Mouse (Mus musculus) neural tube, embryonic 11.5 days (tissue): ENCODE results near the gene Fntb. TPM values are rescaled to one million over a fixed set of nuclear protein-coding genes. Genes with fewer than 3 reads are reported as not detected.
"Not testable (repeated sequence)": the region's sequence is repeated elsewhere in the genome, so short reads cannot be mapped to it uniquely, and the experiment has no call there.

Experiments used
- ATAC-seq: fragments of 200-750 bp; cut with Nextera tagmentation; 2 replicates; pipeline ENCODE4 v1.8.0; 2017; ENCODE audit warnings: moderate number of reproducible peaks, mild to moderate bottlenecking, moderate TSS enrichment, moderate library complexity; ENCODE audit not compliant: insufficient read depth, low FRiP score, low TSS enrichment
- DNase-seq: peaks from one replicate; pipeline ENCODE4 v3.0.0-alpha.2; 2015; ENCODE audit warnings: low spot score
- H3K27ac ChIP-seq: fragments of 300-500 bp; sonication (generic); 2 replicates; pipeline ENCODE4 v1.5.1; 2014; ENCODE audit warnings: low read depth, mild to moderate bottlenecking, low read length
- H3K27me3 ChIP-seq: fragments of 300-500 bp; sonication (generic); 2 replicates; pipeline ENCODE4 v1.6.1; 2014; ENCODE audit warnings: mild to moderate bottlenecking, low read length, mixed read lengths; ENCODE audit not compliant: control insufficient read depth, insufficient read depth
- H3K36me3 ChIP-seq: fragments of 300-500 bp; sonication (generic); 2 replicates; pipeline ENCODE4 v1.6.1; 2014; ENCODE audit warnings: mild to moderate bottlenecking, low read length, moderate library complexity, mixed read lengths; ENCODE audit not compliant: control insufficient read depth, insufficient read depth
- H3K4me1 ChIP-seq: fragments of 300-500 bp; sonication (generic); 2 replicates; pipeline ENCODE4 v1.6.1; 2014; ENCODE audit warnings: low read length, mixed read lengths; ENCODE audit not compliant: control insufficient read depth, insufficient read depth
- H3K4me2 ChIP-seq: fragments of 300-500 bp; sonication (generic); 2 replicates; pipeline ENCODE4 v1.6.1; 2014; ENCODE audit warnings: low read depth, mild to moderate bottlenecking, moderate library complexity
- H3K4me3 ChIP-seq: fragments of 300-500 bp; sonication (generic); 2 replicates; pipeline ENCODE4 v1.5.1; 2014; ENCODE audit warnings: low read depth, low read length
- H3K9ac ChIP-seq: fragments of 300-500 bp; sonication (generic); 2 replicates; pipeline ENCODE4 v1.6.1; 2014; ENCODE audit warnings: mild to moderate bottlenecking, low read length
- H3K9me3 ChIP-seq: fragments of 300-500 bp; sonication (generic); 2 replicates; pipeline ENCODE4 v1.6.1; 2016; ENCODE audit warnings: low read length; ENCODE audit not compliant: control insufficient read depth
- WGBS: fragments of 180-500 bp; shearing (Covaris S2); extraction: QIAGEN DNeasy Blood & Tissue Kit; methylation state at CpG from one replicate; pipeline ENCODE4 v1.1.7; 2014; 5-methylcytosine and 5-hydroxymethylcytosine counted together
- polyA plus RNA-seq: library from polyadenylated mRNA; unstranded; fragments of >200 nt; fragmentation: Nextera tagmentation; extraction: Ambion mirVana; gene quantifications from 2 replicates; pipeline ENCODE4 v1.2.1, GENCODE M21; 2014

The Fntb gene
- polyA plus RNA-seq, 1 experiment from 2014 or later = 49.3 TPM

DNA sequence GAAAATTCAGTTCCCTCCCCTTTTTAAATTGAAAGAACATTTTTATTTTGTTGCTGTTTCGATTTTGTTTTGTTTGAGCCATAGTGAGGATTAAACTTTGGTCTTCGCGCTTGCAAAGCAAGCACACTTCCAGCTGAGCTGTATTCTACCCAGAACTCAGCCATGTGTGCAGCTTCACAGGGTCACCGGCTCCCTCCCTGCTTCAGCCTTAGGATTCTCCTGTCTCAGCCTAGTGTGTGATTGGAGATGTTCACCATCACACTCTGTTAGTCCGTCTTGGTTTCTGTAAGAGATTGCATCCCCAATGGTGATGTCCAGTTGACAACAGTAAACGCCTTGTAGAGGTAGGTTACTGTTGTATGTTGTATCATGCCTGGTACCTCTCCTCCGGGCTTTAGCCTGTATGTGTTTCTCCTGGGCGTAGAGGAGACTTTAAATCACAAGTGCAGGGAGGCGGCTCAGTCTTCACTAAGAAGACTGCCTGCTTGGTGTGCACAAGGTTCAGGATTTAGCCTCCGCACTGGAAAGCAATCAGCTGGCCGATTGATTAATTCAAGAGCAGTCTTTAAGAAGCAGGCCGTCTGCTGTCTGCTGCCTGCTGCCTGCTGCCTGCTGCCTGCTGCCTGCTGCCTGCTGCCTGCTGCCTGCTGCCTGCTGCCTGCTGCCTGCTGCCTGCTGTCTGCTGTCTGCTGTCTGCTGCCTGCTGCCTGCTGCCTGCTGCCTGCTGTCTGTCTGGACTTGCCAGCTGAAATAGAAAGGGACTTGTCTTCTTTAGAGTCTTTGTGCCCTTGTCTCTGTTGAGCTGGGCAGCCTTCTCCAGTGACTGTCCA, 15.5 kb downstream of the Fntb start:
- H3K9me3 ChIP-seq = no peaks in the 10 kb centered on the region
- no peak overlapping the region for H3K9ac ChIP-seq
- no peak for DNase-seq
- no peaks in the 10 kb centered on the region for H3K36me3 ChIP-seq
- H3K4me3 ChIP-seq = no peak overlapping the region
- ATAC-seq = no peak
- no peak overlapping the region for H3K4me2 ChIP-seq
- H3K27ac ChIP-seq = no peak overlapping the region
- 76% methylated on average over 12 of the region's 12 CpGs for whole genome bisulfite sequencing
- H3K4me1 ChIP-seq = no peaks in the 10 kb centered on the region
- H3K27me3 ChIP-seq = no peaks in the 10 kb centered on the region

DNA sequence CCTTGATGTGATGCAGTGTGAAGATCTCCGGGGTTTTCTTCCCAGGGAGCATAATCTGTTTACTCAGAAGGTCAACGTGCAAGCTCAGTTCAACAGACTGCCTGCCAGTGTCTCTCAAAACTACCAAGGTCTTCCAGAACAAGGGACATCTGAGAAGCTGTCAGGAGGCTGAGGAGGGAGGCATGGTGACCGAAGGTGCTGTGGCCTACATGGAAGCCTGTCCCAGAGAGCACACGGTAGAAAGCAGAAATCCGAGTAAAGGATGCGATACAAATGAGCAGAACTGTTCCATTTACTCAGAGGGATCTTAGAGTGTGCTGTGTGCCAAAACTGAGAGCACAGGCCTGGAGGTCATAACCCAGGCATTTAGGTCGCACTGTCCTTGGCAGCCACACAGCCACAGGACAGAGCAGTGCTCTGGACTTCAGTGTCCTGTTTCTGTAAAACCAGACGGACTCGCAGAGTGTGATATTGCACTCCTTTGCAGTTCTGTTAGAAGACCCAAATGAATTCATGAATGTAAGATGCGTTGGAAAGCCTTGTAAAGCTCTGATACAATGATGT, 18.7 kb downstream of the Fntb start:
- Histone ChIP-seq H3K9ac (no peak overlapping the region), H3K9me3 (no peaks in the 10 kb centered on the region), H3K4me1 (no peaks in the 10 kb centered on the region), H3K36me3 (no peaks in the 10 kb centered on the region), H3K27me3 (no peaks in the 10 kb centered on the region), H3K4me2 (no peak overlapping the region), H3K27ac (no peak overlapping the region), H3K4me3 (no peak overlapping the region)
- 74% methylated on average over 10 of the region's 10 CpGs for WGBS
- no peak for DNase-seq
- no peak for ATAC-seq

DNA sequence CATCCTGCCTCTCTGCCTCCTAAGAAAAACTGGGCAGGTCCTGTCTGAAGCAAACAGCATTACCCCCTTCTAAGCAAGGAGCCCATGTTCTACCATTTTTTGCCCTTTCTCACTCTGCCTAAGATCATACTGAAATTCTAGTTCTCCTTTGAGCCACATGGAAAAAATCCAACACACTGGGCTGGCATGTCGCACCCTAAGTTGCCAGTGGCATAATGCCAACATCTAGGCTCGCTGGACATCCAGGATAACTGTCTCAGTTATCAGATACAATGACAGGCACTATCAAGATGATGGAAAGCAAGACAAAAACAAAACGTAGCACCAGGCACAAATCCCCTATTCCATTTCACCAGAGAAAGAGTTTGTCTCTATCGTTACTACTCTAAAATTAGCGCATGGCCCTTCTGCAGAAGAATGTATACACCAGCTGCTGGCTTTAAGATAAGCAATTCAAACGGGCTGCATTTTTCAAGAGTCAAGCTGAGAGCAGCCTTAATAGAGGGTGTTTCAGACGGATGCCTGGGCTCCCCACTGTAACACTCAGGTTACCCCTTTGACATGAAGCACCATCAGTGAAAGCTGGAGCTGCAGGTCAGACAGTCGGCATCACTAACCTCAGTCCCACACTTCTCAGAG, 25.2 kb downstream of the Fntb start:
- H3K27ac ChIP-seq = no peak overlapping the region
- H3K9me3 ChIP-seq = no peaks in the 10 kb centered on the region
- no peaks in the 10 kb centered on the region for H3K36me3 ChIP-seq
- WGBS = 80% methylated on average over 8 of the region's 8 CpGs
- DNase-seq (no peak), ATAC-seq (no peak)
- no peaks in the 10 kb centered on the region for H3K4me1 ChIP-seq
- H3K4me3 ChIP-seq = no peak overlapping the region
- H3K9ac ChIP-seq = no peak overlapping the region
- no peak overlapping the region for H3K4me2 ChIP-seq
- no peaks in the 10 kb centered on the region for H3K27me3 ChIP-seq

DNA sequence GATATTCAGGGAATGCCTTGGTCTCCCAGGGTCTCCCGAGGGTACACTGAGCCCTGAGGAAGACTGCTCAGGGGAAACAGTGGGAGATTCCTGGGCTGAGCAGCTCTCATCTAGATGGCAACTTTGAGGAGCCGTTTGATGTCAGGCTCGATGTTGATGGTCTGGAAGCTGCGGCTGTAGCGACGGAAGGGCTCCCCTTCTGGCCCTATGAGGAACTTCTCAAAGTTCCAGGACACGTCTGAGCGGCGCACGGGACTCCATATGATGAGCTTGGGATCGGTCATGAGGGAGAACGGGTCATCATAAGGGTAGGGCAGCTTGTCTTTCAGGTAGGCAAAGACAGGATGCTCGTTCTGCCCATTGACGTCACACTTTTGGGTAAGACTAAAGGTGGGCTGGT, 27.2 kb downstream of the Fntb start:
- not testable (repeated sequence) for ATAC-seq, H3K36me3 ChIP-seq, H3K4me2 ChIP-seq, DNase-seq, H3K27ac ChIP-seq, H3K9me3 ChIP-seq, H3K4me3 ChIP-seq, H3K9ac ChIP-seq, H3K4me1 ChIP-seq, H3K27me3 ChIP-seq
- 51% methylated on average over 14 of the region's 14 CpGs for WGBS

DNA sequence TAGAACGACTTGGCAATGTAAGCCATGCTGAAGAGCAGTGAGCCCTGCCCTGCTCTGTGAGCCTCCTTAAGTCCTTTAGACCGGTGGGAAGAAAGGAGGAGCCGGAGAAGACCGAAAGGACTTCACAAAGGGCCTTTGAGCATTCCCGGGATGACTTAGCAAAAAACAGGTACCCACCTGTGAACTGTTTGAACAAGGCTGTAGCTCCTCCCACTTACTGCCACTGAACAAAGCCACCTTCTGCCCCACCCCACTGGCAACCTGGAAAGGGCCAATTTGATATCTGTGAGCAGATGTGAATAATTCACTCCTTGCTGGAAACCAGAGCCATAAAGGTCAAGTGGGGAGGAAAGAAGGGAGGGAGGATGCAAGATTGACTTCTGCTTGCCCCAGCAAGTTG, 30.0 kb downstream of the Fntb start, which contains the start of gene Gpx2:
Gpx2 (minus strand) TSS at position 205 of the 400 bp plus-strand sequence.
- Histone ChIP-seq H3K27me3 (no peaks in the 10 kb centered on the region), H3K4me3 (no peak within 1 kb of the TSS), H3K27ac (no peak within 1 kb of the TSS), H3K9me3 (no peaks in the 10 kb centered on the region), H3K9ac (no peak within 1 kb of the TSS), H3K4me2 (no peak within 1 kb of the TSS), H3K4me1 (no peaks in the 10 kb centered on the region), H3K36me3 (no peaks in the 10 kb centered on the region)
- ATAC-seq (no peak), DNase-seq (no peak)
- 73% methylated on average over 5 of the region's 5 CpGs for WGBS

DNA sequence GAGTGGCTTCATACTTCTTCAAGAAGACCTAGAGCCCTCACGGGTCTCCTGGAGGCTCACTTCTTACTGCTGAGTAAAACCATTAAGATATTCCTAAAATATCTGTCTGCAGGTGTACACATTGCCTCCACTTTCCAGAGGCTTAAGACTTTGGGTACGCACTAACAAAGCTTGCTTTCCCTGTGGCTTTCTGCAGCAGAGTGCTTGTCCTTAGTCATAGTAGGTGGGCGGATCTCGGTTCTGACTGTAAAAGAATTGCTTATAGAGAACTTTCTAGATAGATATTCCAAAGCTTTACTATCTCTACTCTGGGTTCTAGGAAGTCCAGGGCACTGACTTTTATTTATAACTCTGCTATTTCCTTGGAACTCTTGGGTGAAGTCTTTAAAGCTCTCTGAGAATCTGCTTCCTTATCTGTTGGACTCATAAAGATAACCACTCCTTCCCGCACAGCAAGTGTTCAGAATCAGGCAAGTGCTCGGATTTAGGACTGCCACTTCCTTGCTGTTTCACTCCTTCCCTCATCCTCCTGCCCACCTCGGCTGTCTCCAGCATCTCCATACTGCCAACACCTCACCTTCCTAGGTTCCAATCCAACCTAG, 31.6 kb downstream of the Fntb start:
- Histone ChIP-seq H3K9ac (no peak overlapping the region), H3K27me3 (no peaks in the 10 kb centered on the region), H3K9me3 (no peaks in the 10 kb centered on the region), H3K36me3 (no peaks in the 10 kb centered on the region), H3K4me2 (no peak overlapping the region), H3K4me1 (no peaks in the 10 kb centered on the region), H3K27ac (no peak overlapping the region), H3K4me3 (no peak overlapping the region)
- ATAC-seq (no peak), DNase-seq (no peak)
- WGBS = 90% methylated on average over 7 of the region's 7 CpGs

DNA sequence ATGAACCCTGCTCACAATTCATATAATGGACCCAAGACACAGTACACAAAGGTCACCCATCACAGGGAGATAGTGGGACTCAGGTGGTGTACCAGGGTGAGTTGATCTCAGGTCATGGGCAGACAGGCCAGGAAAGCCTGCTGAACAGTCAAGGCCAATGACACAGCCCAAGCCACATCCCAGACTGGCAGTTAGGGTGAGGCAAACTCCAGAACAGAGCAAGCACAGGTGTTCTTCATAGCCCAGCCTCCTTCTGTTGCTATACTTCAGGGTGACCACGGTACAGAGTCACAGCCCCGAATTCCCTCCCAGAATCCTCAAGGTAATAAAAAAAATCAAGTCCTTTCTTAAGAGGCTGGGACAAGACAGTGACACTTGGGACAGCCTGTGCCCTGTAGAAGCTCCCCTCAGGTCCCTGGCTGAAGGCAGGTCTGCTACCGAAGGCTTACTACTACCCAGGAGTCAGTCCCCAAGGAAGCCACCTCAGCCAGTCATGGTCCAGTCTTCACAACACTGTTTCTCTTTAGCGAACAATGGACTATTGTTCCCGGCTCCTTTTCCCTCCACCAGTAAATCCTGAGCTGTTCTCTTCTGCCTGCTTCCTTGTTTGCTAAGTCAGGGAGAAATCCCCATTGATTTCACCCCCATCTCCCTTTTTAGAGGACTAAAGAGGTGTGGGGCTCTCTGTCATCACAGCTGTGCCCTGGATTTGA, 32.8 kb downstream of the Fntb start:
- no peak overlapping the region for H3K4me3 ChIP-seq
- ATAC-seq (no peak), DNase-seq (no peak)
- no peak overlapping the region for H3K27ac ChIP-seq
- H3K9me3 ChIP-seq = no peaks in the 10 kb centered on the region
- 67% methylated on average over 5 of the region's 5 CpGs for WGBS
- H3K36me3 ChIP-seq = no peaks in the 10 kb centered on the region
- no peak overlapping the region for H3K9ac ChIP-seq
- H3K27me3 ChIP-seq = no peaks in the 10 kb centered on the region
- H3K4me1 ChIP-seq = no peaks in the 10 kb centered on the region
- H3K4me2 ChIP-seq = no peak overlapping the region

DNA sequence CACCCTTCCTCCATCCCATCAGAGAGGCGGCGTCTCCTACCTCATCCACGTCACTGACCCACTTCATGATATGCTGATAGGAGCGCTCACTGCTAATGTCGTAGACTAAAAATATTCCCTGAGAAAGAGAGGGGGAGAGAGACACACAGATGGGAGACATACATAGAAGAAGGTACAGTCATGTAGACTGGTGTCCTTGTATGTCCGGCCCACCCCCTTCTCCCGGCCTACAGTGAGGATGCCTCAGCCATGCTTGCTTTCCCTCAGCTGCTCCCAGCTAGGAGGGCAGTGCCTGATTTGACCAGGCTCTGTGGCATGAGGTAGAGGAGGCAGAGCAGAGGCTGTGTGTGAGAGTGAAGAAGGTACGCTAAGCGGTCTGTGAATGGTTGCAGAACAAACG, 37.6 kb downstream of the Fntb start:
- Histone ChIP-seq H3K4me2 (no peak overlapping the region), H3K27me3 (no peaks in the 10 kb centered on the region), H3K4me3 (no peak overlapping the region), H3K4me1 (no peaks in the 10 kb centered on the region), H3K36me3 (no peaks in the 10 kb centered on the region), H3K9ac (no peak overlapping the region), H3K27ac (no peak overlapping the region), H3K9me3 (no peaks in the 10 kb centered on the region)
- ATAC-seq (no peak), DNase-seq (no peak)
- WGBS = 89% methylated on average over 10 of the region's 10 CpGs
